Mouse (Mus musculus) ES-E14 (cell line): ENCODE results near the gene Kdm6b. TPM values are rescaled to one million over a fixed set of nuclear protein-coding genes. Genes with fewer than 3 reads are reported as not detected.
A peak's percentile ranks its signal among the peaks of the same experiment; 100 is the strongest.

ENCODE experiments used
- DNase-seq: peaks from one replicate; pipeline ENCODE4 v3.0.0-alpha.2; 2013; ENCODE audit warnings: low read depth, low spot score
- H3K27ac ChIP-seq: 2 replicates; pipeline ENCODE4 v1.5.1; 2012; ENCODE audit warnings: low read depth, mild to moderate bottlenecking, low read length, moderate library complexity, mixed read lengths; ENCODE audit not compliant: poor library complexity, insufficient read depth, severe bottlenecking
- H3K36me3 ChIP-seq: 2 replicates; pipeline ENCODE4 v1.6.1; 2012; ENCODE audit warnings: mild to moderate bottlenecking, low read length, moderate library complexity, mixed read lengths; ENCODE audit not compliant: control insufficient read depth, poor library complexity, insufficient read depth, severe bottlenecking
- H3K4me1 ChIP-seq, 2 experiments: fragments of 150-350 bp in 1 of 2; sonication (generic) in 1 of 2; 2 replicates each; pipeline ENCODE4 v1.6.1; 2012; ENCODE audit warnings: low read length in 2 of 2, mild to moderate bottlenecking in 1 of 2, mixed read lengths in 1 of 2; ENCODE audit not compliant: control insufficient read depth in 2 of 2, insufficient read depth in 2 of 2, poor library complexity in 1 of 2
- H3K4me3 ChIP-seq, 2 experiments: fragments of 150-350 bp in 1 of 2; sonication (generic) in 1 of 2; 2 replicates each; pipeline ENCODE4 v1.5.1; 2012; ENCODE audit warnings: low read length in 2 of 2, low read depth in 1 of 2, mild to moderate bottlenecking in 1 of 2, mixed read lengths in 1 of 2; ENCODE audit not compliant: insufficient read depth in 1 of 2, poor library complexity in 1 of 2, severe bottlenecking in 1 of 2
- H3K9ac ChIP-seq: 2 replicates; pipeline ENCODE4 v1.6.1; 2012; ENCODE audit warnings: low read depth, mild to moderate bottlenecking, low read length, mixed read lengths; ENCODE audit not compliant: poor library complexity, insufficient read depth, severe bottlenecking
- H3K9me3 ChIP-seq: fragments of 150-350 bp; sonication (generic); 2 replicates; pipeline ENCODE4 v1.6.1; 2012; ENCODE audit warnings: low read depth, mild to moderate bottlenecking, low read length; ENCODE audit not compliant: control insufficient read depth, insufficient read depth
- CHD2 ChIP-seq: IDR thresholded peaks from 2 replicates; pipeline ENCODE4 v1.6.1; 2014; ENCODE audit warnings: mild to moderate bottlenecking, low read depth, low read length, inconsistent platforms
- HCFC1 ChIP-seq: IDR thresholded peaks from 2 replicates; pipeline ENCODE4 v1.6.1; 2012; ENCODE audit warnings: low read length, inconsistent platforms, borderline replicate concordance; ENCODE audit not compliant: insufficient read depth
- MAFK ChIP-seq: IDR thresholded peaks from 2 replicates; pipeline ENCODE4 v1.6.1; 2014; ENCODE audit warnings: mild to moderate bottlenecking, low read depth, low read length, inconsistent platforms; ENCODE audit not compliant: insufficient read depth
- ZC3H11A ChIP-seq: IDR thresholded peaks from 2 replicates; pipeline ENCODE4 v1.6.1; 2012; ENCODE audit warnings: low read depth, mild to moderate bottlenecking, inconsistent platforms, low read length, borderline replicate concordance
- ZNF384 ChIP-seq: IDR thresholded peaks from 2 replicates; pipeline ENCODE4 v1.6.1; 2012; ENCODE audit warnings: low read depth, low read length, inconsistent platforms
- in situ Hi-C, 2 experiments: fragments of 600-800 bp; cut with MboI; formaldehyde crosslinking; loops; one replicate each; pipeline ENCODE4 v1.15.1; 2025; ENCODE audit warnings: low sequenced_read_pairs in 2 of 2, inconsistent platforms in 1 of 2; ENCODE audit not compliant: unreplicated experiment in 2 of 2
- total RNA-seq: library from RNA; depleted of rRNA; stranded (reverse); fragments of 300-350 nt; gene quantifications from 2 replicates; pipeline ENCODE4 v1.2.3, GENCODE M21; 2012

The Kdm6b gene
- total RNA-seq, 1 experiment = 9.4 TPM

DNA sequence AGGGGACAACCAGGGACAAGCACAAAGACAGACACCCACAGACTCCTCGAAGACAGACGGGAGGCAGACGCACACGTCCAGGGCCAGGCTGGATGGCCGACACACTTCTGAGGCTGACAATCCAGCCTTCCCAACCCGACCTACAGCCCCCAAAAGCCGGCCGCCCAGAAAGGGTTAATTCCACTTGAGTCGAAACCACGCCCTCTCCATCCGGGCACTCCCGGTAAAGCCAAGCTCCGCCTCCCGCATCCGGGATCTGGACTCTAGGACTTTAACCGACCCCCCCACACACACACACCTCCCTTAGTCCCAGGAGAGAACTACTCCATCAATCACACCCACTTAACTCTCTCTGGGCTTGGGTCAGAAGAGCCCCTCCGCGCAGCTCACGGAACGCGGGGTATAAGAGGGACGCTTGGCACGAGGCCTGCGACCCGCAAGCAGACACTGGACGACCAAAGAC, 2.4 kb downstream of the Kdm6b start:
- Histone ChIP-seq H3K9ac (peak overlapping the region; percentile 81), H3K9me3 (no peaks in the 10 kb centered on the region), H3K4me3 (peak overlapping the region; percentile 74 to 94), H3K36me3 (peaks cover 15% of the 10 kb centered on the region), H3K4me1 (peaks cover 4 to 32% of the 10 kb centered on the region in 2 experiments; a peak in 3 of 4 replicates), H3K27ac (no peak overlapping the region)
- DNase-seq = peak; percentile 98
- in situ Hi-C loops = no loop called here
- no peak for TF ChIP-seq ZNF384
- no peak; the same call in 1 of the 2 replicates for TF ChIP-seq HCFC1
- no peak for TF ChIP-seq ZC3H11A
- no peak for TF ChIP-seq CHD2
- no peak for TF ChIP-seq MAFK

DNA sequence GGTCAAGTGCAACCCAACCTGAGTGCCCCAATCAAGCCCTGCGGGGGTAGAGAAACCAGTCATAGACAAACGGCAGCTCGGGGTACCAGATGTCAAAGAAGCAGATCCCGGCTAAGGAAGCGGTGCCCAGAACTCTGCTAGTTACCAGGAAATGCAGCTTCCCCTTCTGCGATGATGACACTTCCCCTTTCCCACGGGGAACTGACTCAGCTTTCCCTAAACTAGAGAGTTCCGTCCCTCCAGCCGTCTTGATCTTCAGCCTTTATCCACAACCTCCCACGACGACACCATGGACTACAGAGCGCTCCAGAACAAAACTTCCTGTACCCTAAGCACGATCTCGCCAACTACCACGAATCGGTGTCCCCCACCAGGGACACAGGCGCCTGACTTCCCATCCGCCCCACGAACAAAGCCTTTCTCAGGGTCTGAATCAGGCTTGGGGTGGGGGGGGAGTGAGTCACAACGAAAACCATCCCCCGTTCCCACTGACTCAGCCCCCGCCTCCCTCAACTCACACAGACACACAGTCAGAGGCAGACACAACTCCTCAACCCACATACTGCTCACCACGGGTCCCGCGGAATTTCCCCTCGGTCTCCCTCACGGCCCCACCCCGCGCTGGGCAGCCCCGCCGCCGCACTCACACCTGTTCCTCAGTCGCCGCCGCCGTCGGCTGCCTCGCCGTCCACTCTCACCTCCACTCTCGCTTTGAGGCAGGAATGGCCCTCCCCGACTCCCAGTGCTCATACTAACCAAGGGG, 3.0 kb downstream of the Kdm6b start:
- H3K4me1 ChIP-seq = peaks cover 4 to 37% of the 10 kb centered on the region in 2 experiments; a peak in 3 of 4 replicates

DNA sequence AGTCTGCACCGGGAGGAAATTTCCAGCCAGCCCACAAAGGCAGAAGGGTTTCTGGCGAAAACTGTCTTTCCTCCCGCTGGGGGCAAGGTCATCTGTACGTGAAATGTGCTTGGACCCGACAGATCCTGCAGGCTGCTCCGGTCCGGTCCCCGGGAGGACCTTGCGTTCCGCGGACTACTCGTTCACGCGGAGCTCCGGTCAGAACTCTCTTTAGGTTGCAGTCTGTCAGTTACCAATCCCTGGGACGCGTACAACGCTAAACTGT, 3.5 kb downstream of the Kdm6b start:
- in situ Hi-C loops = no loop called here
- Histone ChIP-seq H3K27ac (no peak overlapping the region), H3K36me3 (peaks cover 25% of the 10 kb centered on the region), H3K9me3 (no peaks in the 10 kb centered on the region), H3K9ac (peak overlapping the region; percentile 66), H3K4me3 (peak overlapping the region; percentile 74 to 94), H3K4me1 (peaks cover 4 to 37% of the 10 kb centered on the region in 2 experiments; a peak in 3 of 4 replicates)
- DNase-seq = no peak
- TF ChIP-seq CHD2 (no peak), MAFK (no peak), ZNF384 (no peak), HCFC1 (no peak), ZC3H11A (no peak)

More for the DNA sequence above, 3.0 kb downstream of the Kdm6b start:
- in situ Hi-C loops = no loop called here
- no peak overlapping the region for H3K27ac ChIP-seq
- no peaks in the 10 kb centered on the region for H3K9me3 ChIP-seq
- H3K36me3 ChIP-seq = peaks cover 22% of the 10 kb centered on the region
- H3K4me3 ChIP-seq = peak overlapping the region; percentile 74 to 94
- TF ChIP-seq MAFK (no peak), ZNF384 (no peak), HCFC1 (no peak), CHD2 (no peak), ZC3H11A (no peak)
- no peak for DNase-seq
- H3K9ac ChIP-seq = peak overlapping the region; percentile 66

DNA sequence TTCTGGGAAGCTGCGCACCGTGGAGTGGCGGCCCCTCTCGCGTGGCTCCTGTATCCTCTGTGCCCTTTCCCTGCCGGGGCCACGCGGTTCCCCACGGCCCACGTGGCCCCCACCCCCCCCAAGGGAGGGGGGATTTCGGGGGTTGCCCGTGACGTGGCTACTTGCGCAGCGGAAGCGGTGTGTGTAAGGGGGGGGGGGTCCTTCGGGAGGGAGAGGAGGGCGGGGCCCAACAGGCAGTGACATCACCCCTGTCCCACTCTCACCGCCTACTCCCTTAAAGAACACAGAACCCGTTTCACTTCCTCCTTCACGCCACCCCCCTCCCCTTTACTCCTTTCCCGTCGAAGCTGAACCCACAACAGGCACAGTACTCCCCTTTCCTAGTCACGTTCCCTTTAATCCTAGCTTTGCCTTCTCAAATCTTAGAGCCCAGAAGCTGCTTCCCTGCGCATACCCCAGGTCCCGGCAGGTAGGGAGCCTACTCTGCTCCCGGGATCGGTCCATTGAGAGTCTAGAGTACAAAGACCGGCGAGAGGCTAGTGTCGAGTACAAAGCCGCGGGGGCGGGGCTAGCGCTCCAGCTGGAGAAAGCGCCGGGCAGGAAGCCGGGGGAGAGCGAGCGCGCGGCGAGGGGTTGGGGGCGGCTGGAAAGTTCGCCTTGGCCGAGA, 4.0 kb downstream of the Kdm6b start:
- peak overlapping the region; percentile 76 for H3K27ac ChIP-seq
- peak overlapping the region; percentile 74 to 94 for H3K4me3 ChIP-seq
- no peaks in the 10 kb centered on the region for H3K9me3 ChIP-seq
- peak overlapping the region; percentile 66 for H3K9ac ChIP-seq
- peaks cover 30% of the 10 kb centered on the region for H3K36me3 ChIP-seq
- in situ Hi-C loops = no loop called here
- no peak for TF ChIP-seq ZNF384
- TF ChIP-seq CHD2 = 0 out of 2 replicates have a peak, but pooled peaks have one; percentile 16
- no peak for TF ChIP-seq HCFC1
- TF ChIP-seq MAFK = no peak
- peaks cover 4 to 36% of the 10 kb centered on the region in 2 experiments; a peak in 3 of 4 replicates for H3K4me1 ChIP-seq
- peak; percentile 86 for DNase-seq
